Mouse (Mus musculus) MEL (cell line): ENCODE results near the gene Rab8b.
A peak's percentile ranks its signal among the peaks of the same experiment; 100 is the strongest.

ENCODE experiments used
- CTCF ChIP-seq, 3 experiments: IDR thresholded peaks in 2 of 3; conservative IDR thresholded peaks in 1 of 3; 2 replicates each; pipeline ENCODE4 v1.5.1; 2011 to 2012; ENCODE audit warnings: low read length in 3 of 3, low read depth in 2 of 3, mild to moderate bottlenecking in 2 of 3, improper control_type of control experiment in 1 of 3, inconsistent platforms in 1 of 3, mixed read lengths in 1 of 3, moderate library complexity in 1 of 3; ENCODE audit not compliant: control insufficient read depth in 1 of 3, insufficient read depth in 1 of 3, poor library complexity in 1 of 3, severe bottlenecking in 1 of 3
- E2F4 ChIP-seq: IDR thresholded peaks from 2 replicates; pipeline ENCODE4 v1.6.1; 2011; ENCODE audit warnings: low read depth, low read length, improper control_type of control experiment, borderline replicate concordance
- ELF1 ChIP-seq: IDR thresholded peaks from 2 replicates; pipeline ENCODE4 v1.6.1; 2014; ENCODE audit warnings: low read depth, mild to moderate bottlenecking, inconsistent platforms, low read length, improper control_type of control experiment, moderate library complexity
- GATA1 ChIP-seq: IDR thresholded peaks from 2 replicates; pipeline ENCODE4 v1.6.1; 2011; ENCODE audit warnings: low read depth, low read length, improper control_type of control experiment

DNA sequence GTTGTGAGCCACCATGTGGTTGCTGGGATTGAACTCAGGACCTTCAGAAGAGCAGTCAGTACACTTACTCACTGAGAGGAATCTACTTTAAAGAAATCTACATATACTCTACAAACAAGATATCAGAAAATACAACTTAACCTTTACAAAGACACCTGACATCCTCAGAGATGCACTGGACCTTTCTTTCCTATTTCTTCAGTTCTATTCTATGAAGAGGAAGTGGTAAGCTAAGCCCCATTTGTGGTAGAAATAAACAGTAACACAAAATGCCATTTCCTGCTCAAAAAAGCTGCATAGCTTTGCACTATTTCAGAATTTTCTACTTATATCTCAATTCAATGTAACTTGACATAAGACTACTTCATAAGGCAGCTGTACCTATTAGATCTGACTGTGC lies 46.0 kb downstream of the Rab8b start:
- TF ChIP-seq E2F4 (no peak), GATA1 (no peak), CTCF (IDR thresholded peaks at IDR 0.05 in 2 of 3, conservative IDR thresholded peaks at IDR 0.05 in 1 of 3; ENCODE audit: control insufficient read depth in 1 of 3, insufficient read depth in 1 of 3, low read depth in 2 of 3, low read length in 3 of 3, poor library complexity in 1 of 3, severe bottlenecking in 1 of 3) (peak in 1 of 3 experiments; percentile 8; a peak in 1 of 6 replicates), ELF1 (no peak)
